Mouse (Mus musculus): ENCODE results near the gene Mmab. TPM values are rescaled to one million over a fixed set of nuclear protein-coding genes. Genes with fewer than 3 reads are reported as not detected.

The Mmab gene
- total RNA-seq, 2 experiments from 2014 or later = 17.0 to 21.3 TPM

DNA sequence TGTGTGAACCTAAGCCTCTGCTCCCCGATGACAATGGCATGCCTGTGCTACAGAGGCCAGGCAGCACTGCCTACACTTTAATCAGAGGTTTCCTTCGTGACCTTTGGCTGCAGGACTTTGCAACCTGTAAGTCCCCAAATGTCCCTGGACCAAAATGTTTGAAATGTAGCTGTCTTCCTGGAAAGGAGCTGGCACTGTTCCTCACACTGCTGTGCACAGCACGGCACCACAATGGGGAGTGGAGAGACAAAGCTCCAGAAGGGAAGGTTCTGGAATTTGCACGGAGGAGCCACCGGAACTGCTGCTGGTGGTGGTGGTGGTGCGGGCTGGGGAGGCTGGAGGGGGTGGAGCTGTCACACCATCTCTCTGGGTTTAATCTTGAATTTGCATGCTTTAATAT, 17.1 kb downstream of the Mmab start:
- H3K27ac ChIP-seq = no peak overlapping the region
- no peak overlapping the region for H3K4me3 ChIP-seq
- intact Hi-C loops (cut with DNase I) = no loop called here
- DNase-seq (ENCODE audit: extremely low spot score in 1 of 2, low spot score in 2 of 2) = no peak
- no peak for TF ChIP-seq CTCF (IDR thresholded peaks at IDR 0.05)

DNA sequence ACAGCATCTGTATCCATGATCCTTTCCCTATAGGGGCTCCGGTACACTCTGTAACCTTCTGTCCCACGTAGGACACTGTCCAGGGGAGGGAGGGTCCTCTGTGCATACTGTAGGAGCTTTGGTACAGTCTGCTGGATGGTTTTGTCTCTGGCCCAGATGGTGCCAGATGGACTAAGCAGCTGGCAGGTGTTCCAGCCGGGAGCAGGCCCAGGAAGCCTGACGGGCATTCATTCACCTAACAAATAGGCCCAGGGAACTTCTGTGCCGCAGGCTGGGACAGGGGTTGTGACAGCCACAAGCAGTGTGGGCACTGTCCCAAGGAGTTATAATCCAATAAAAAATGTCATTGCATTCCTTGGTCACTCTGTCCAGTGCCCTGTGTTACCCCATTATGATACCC, 19.9 kb downstream of the Mmab start:
- Histone ChIP-seq H3K4me3 (no peak overlapping the region), H3K27ac (no peak overlapping the region)
- DNase-seq (ENCODE audit: extremely low spot score in 1 of 2, low spot score in 2 of 2) = no peak
- intact Hi-C loops (cut with DNase I) = no loop called here
- no peak for TF ChIP-seq CTCF (IDR thresholded peaks at IDR 0.05)

DNA sequence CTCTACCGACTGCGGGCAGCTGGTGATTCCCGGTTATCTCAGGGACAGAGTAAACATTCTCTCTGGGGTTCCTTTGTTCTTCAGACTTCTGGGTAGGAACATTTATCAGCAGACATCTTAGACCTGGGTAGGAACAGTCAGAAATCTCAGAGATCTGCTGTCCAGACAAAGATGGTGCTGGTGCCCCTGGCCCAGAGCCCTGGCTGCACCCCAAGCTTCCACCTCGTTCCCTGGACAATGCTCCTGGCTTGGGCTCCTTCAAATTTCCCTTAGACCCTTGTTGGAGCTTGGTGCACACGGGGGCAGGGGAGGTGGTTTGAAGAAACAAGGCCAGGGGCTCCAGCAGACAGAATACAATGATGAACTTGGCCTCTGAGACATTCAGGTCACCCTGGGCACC, 21.3 kb downstream of the Mmab start:
- DNase-seq (ENCODE audit: extremely low spot score in 1 of 2, low spot score in 2 of 2) = no peak
- no peak overlapping the region for H3K4me3 ChIP-seq
- H3K27ac ChIP-seq = no peak overlapping the region
- intact Hi-C loops (cut with DNase I) = no loop called here
- no peak for TF ChIP-seq CTCF (IDR thresholded peaks at IDR 0.05)

DNA sequence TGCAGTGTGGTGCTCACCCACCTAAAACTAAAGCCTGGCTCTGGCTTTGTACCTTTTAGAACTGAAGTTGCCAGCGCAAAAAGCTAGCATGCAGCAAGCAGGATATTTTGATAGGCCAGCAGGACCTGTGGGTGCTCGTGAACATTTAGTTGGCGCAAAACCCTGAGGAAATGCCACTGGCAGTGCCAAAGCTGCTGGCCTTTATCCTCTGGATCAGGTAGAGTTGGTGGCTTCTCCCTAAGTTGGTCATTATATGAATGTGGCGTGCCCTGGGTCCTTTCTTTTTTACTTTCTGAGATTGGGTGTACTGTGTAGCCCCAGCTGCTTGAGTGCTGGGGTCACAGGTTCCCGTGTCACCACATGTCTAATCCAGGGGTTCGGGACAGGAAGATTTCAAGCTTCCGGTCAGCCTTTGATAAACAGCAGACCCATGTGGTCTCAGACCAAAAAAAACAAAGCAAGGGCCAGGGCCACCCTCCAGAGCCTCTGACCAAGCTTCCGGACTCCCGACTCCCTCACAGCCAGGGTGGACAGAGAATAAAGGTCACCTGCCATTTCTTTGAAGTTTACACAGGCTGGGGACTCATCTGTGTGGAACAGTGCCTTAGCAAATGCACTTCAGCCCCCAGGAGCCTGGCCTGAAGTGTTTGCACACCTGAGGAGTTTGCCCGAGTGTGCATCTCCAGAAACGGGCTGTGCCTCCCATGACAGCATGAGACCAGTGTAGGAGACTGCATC, 22.1 kb downstream of the Mmab start:
- H3K27ac ChIP-seq = no peak overlapping the region
- no peak for DNase-seq (ENCODE audit: extremely low spot score in 1 of 2, low spot score in 2 of 2)
- intact Hi-C loops (cut with DNase I) = no loop called here
- H3K4me3 ChIP-seq = no peak overlapping the region
- no peak for TF ChIP-seq CTCF (IDR thresholded peaks at IDR 0.05)

DNA sequence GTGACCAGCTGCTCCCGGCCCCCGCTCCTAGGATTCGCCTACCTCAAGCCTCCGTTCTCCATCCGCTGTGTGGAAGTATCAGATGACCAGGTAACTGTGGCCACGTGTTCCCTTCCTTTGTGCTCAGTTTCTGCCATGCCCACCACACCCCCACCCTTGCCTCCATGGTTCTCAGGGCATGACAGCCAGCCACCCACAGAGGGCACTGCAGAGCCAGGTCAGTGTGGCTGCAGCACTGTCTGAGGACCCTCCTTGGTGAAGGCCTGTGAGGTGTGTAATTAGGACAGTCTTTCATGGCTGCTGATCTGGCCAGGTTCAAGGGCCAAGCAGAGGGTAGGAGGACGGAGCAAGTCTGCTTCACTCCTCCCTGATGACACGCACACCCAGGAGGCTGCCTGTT, 25.3 kb downstream of the Mmab start:
- peak; percentile 42 for TF ChIP-seq CTCF (IDR thresholded peaks at IDR 0.05)
- no peak for DNase-seq (ENCODE audit: extremely low spot score in 1 of 2, low spot score in 2 of 2)
- intact Hi-C loops (cut with DNase I) = no loop called here
- Histone ChIP-seq H3K27ac (no peak overlapping the region), H3K4me3 (no peak overlapping the region)

DNA sequence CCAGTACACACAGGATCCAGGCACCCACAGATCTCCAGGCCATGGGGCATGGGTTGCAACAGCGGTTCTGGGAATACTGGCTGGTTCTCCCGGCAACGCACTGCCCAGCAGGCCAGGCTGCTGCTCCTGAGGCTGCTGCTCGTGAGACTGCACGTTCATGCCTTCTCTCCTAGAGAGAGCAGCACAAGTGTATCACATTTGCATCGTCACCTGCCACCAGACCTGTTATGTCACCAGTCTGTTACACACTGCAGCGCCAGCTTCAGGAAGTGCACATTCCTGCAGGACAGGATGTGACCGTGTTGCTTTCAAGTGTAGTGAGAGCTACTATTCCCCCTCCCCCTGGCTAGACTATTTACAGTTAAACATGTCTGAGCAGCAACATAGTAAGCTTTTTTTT, 27.0 kb downstream of the Mmab start:
- no peak overlapping the region for H3K27ac ChIP-seq
- DNase-seq (ENCODE audit: extremely low spot score in 1 of 2, low spot score in 2 of 2) = no peak
- intact Hi-C loops (cut with DNase I) = no loop called here
- no peak overlapping the region for H3K4me3 ChIP-seq
- no peak for TF ChIP-seq CTCF (IDR thresholded peaks at IDR 0.05)

DNA sequence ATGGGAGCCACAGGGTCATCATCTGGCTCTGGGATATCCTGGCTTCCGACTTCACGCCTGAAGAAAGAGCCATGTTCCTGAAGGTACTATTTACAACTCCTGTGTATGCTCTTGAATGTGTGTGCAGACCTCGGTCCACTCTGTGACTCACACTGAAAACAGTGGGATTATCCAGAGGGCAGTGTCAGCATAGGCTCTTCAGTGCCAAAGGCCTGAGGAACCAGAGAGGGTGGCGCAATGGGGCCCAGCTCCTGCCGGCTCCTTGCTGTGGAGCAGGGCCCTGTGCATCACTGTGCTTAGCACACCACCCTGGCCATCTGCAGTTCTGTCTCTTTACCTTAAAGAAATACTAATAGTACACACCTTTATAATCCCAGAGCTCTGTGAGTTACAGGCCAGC, 28.3 kb downstream of the Mmab start:
- TF ChIP-seq CTCF (IDR thresholded peaks at IDR 0.05) = no peak
- intact Hi-C loops (cut with DNase I) = no loop called here
- no peak for DNase-seq (ENCODE audit: extremely low spot score in 1 of 2, low spot score in 2 of 2)
- Histone ChIP-seq H3K4me3 (no peak overlapping the region), H3K27ac (no peak overlapping the region)

DNA sequence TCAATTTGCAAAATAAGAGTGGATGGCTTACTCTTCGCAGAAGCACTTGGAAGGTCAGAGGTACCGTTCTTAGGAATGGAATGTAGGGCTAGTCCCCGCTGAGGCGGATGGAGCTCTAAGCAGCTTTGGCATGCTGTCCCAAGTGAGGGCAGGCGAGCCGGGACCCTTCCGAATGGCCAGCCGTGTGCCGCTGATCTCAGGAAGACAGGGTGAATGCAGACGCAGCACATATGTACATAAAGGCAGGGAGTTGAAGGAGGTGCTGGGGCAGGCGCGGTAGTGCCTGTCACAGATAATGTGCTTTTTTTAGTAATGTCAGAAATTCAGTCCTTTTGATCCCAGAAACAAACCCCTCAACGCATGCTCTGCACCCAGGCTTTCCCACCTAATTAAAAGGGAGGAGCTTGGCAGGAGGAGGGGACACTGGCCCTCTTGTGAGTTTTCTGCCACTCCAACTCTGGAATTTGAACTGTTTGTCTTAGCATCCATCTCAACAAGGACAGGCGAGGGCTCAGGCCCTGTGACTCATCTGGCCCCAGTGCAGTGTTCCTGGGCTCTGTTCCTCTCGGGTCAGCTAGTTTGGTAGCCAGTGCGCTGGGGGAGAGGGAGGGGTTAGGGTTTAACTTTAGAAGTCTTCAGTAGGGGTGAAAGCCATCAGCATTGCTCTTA, 30.7 kb downstream of the Mmab start:
- Histone ChIP-seq H3K27ac (no peak overlapping the region), H3K4me3 (no peak overlapping the region)
- intact Hi-C loops (cut with DNase I) = no loop called here
- no peak for TF ChIP-seq CTCF (IDR thresholded peaks at IDR 0.05)
- no peak for DNase-seq (ENCODE audit: extremely low spot score in 1 of 2, low spot score in 2 of 2)

DNA sequence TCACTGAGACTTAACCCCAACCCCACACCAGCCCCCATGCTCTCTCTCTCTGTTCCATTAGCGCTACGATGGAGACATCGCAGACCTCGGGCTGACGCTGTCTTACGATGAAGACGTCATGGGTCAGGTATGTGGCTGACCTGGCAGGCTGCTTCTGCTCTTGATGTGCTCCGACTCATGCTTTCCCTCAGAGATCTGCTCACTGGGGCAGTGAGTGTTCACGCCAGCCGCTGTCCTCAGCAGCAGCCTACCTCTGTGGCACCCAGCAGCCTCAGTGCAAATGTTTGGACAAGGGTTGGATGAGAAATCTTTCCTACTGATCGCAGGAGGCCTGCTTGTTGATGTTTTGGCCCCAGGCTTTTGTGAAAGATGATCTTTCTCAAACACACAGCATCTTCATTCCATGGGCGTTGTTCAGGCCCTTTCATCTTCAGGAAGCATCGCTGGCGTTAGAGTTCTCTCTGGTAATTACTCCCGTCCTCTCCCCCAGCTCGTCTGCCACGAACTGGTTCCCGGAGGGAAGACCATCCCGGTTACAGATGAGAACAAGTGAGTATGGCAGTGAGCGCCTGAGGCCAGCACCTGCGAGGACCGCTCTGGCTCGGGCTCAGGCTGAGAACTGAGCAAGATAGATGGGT, 31.4 kb downstream of the Mmab start:
- no peak for DNase-seq (ENCODE audit: extremely low spot score in 1 of 2, low spot score in 2 of 2)
- Histone ChIP-seq H3K4me3 (no peak overlapping the region), H3K27ac (no peak overlapping the region)
- TF ChIP-seq CTCF (IDR thresholded peaks at IDR 0.05) = no peak
- intact Hi-C loops (cut with DNase I) = no loop called here

DNA sequence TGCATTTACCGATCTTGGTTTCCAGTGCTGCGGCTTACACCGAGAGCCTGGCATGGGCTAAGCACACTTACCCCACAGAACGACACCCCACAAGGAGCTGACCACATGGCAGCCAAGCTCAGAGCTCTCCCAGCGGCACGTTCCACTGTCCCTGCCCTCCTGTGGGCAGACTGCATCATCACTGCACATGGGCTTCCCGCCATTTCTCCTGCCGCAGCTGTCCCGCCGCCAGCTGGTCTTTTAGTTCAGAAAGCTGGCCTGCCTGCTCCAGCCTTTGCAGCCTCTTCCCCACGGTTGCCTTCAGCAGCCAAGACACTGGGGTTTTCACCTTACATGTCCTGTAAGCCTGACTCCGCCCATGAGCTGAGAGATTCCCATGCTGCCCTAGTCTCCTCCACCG, 33.4 kb downstream of the Mmab start:
- DNase-seq (ENCODE audit: extremely low spot score in 1 of 2, low spot score in 2 of 2) = no peak
- intact Hi-C loops (cut with DNase I) = no loop called here
- H3K4me3 ChIP-seq = no peak overlapping the region
- H3K27ac ChIP-seq = no peak overlapping the region
- TF ChIP-seq CTCF (IDR thresholded peaks at IDR 0.05) = no peak

DNA sequence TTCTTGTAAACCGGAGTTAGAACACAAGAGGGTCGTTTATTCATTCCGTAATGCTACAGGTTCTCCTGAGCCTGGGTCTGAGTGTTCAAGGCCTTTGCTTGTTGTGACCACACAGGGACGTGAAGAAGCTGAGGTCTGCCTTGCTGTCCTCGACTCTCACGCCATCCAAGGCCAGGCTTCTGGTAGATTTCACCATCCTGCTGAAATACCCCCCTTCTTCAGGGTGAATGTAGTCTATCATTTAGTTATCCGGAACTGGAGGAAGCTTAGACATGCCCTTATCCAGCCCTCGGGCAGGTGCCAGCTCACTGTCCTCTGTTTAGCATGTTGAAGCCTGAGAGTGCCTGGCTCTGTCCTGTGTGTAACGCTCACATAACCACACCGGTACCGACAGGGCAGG, 35.0 kb downstream of the Mmab start:
- Histone ChIP-seq H3K27ac (no peak overlapping the region), H3K4me3 (no peak overlapping the region)
- no peak for DNase-seq (ENCODE audit: extremely low spot score in 1 of 2, low spot score in 2 of 2)
- no peak for TF ChIP-seq CTCF (IDR thresholded peaks at IDR 0.05)
- intact Hi-C loops (cut with DNase I) = no loop called here

DNA sequence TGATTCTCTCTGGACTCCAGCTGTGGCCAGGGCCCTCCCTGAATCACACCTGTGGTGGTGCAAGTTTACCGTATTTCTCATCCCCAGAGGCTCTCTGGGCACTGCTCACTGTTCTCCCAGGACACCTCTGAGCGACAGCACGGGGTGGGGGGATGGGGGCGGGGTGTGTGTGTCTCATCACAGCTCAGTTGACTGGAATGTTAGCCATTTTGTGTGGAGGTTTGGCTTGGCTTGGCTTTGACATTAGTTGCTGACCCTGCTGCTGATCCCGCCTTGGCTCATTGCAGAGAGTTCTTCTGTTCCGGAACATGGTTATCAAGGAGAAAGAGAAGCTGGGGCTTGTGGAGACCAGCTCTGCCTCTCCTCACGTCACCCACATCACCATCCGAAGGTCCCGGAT, 36.0 kb downstream of the Mmab start:
- intact Hi-C loops (cut with DNase I) = no loop called here
- Histone ChIP-seq H3K4me3 (no peak overlapping the region), H3K27ac (no peak overlapping the region)
- TF ChIP-seq CTCF (IDR thresholded peaks at IDR 0.05) = no peak
- DNase-seq (ENCODE audit: extremely low spot score in 1 of 2, low spot score in 2 of 2) = no peak

Data from left cerebral cortex, adult 2 months (tissue).